Mouse (Mus musculus) C2C12 (cell line): Measurements from ENCODE around the gene Coro1c. TPM values are rescaled to one million over a fixed set of nuclear protein-coding genes. Genes with fewer than 3 reads are reported as not detected.

Experiments used
- H3K27me3 ChIP-seq: one replicate; pipeline ENCODE4 v1.6.1; 2011; ENCODE audit not compliant: control insufficient read depth, insufficient read depth, insufficient read length
- H3K36me3 ChIP-seq: one replicate; pipeline ENCODE4 v1.6.1; 2011; ENCODE audit not compliant: control insufficient read depth, insufficient read depth
- H3K4me3 ChIP-seq: one replicate; pipeline ENCODE4 v1.5.1; 2011; ENCODE audit warnings: mild to moderate bottlenecking, control low read depth; ENCODE audit not compliant: poor library complexity, insufficient read depth, severe bottlenecking
- H3K79me2 ChIP-seq: one replicate; pipeline ENCODE4 v1.6.1; 2011; ENCODE audit not compliant: control insufficient read depth, insufficient read depth
- H3K79me3 ChIP-seq: one replicate; pipeline ENCODE4 v1.6.1; 2011; ENCODE audit warnings: low read depth, control low read depth
- H3ac ChIP-seq: one replicate; pipeline ENCODE3; 2011; ENCODE audit warnings: low read depth; ENCODE audit not compliant: control insufficient read depth, insufficient read length
- CEBPB ChIP-seq: IDR thresholded peaks from one replicate; pipeline ENCODE4 v1.6.1; 2011; ENCODE audit warnings: low read depth, mild to moderate bottlenecking, control low read depth, moderate library complexity
- CTCF ChIP-seq: IDR thresholded peaks from one replicate; pipeline ENCODE4 v1.5.1; 2011; ENCODE audit not compliant: control insufficient read depth, insufficient read depth, insufficient read length
- FOSL1 ChIP-seq: IDR thresholded peaks from one replicate; pipeline ENCODE4 v1.8.0; 2011; ENCODE audit warnings: mild to moderate bottlenecking, low read length; ENCODE audit not compliant: poor library complexity, insufficient read depth, severe bottlenecking
- MAX ChIP-seq: IDR thresholded peaks from one replicate; pipeline ENCODE4 v1.6.1; 2011; ENCODE audit warnings: mild to moderate bottlenecking, control low read depth
- MYOD1 ChIP-seq: IDR thresholded peaks from one replicate; pipeline ENCODE4 v1.6.1; 2011; ENCODE audit warnings: low read depth; ENCODE audit not compliant: control insufficient read depth, insufficient read length
- MYOG ChIP-seq: IDR thresholded peaks from one replicate; pipeline ENCODE4 v1.6.1; 2011; ENCODE audit not compliant: control insufficient read depth, insufficient read length; ENCODE audit errors: extremely low read depth
- USF1 ChIP-seq: IDR thresholded peaks from one replicate; pipeline ENCODE4 v1.6.1; 2011; ENCODE audit warnings: low read depth, mild to moderate bottlenecking, control low read depth, moderate library complexity
- polyA plus RNA-seq: library from polyadenylated mRNA; unstranded; fragments of >200 nt; fragmentation: generic; extraction: Trizol; gene quantifications from one replicate; pipeline ENCODE4 v1.2.1, GENCODE M21; 2012; ENCODE audit warnings: missing spikeins

Coro1c gene
- polyA plus RNA-seq, 1 experiment: 156 TPM

DNA sequence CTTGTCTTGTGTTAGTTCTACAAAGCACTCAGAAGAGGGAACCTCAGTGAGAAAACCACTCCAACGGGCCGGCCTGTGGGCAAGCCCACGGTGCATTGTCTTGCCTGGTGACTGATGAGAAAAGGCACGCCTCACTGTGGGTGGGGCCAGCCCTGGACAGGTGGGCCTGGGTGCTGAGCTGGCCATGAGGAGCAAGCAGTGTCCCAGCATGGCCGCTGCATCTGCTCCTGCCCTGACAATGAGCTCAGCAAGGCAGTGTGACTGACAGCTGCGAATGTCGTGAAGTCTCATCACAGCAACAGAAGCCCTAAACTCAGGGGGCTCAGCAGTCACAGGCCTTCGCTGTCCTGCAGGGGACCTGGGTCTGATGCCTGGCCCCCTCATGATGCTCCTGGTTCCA, 62.9 kb downstream of the Coro1c start:
- TF ChIP-seq MYOD1: no peak
- no peak for TF ChIP-seq FOSL1
- no peak for TF ChIP-seq USF1
- TF ChIP-seq CTCF: no peak
- TF ChIP-seq CEBPB: no peak
- no peak for TF ChIP-seq MAX
- TF ChIP-seq MYOG: no peak
- Histone ChIP-seq H3K27me3 (no peaks in the 10 kb centered on the region), H3K36me3 (peaks cover 80% of the 10 kb centered on the region)

DNA sequence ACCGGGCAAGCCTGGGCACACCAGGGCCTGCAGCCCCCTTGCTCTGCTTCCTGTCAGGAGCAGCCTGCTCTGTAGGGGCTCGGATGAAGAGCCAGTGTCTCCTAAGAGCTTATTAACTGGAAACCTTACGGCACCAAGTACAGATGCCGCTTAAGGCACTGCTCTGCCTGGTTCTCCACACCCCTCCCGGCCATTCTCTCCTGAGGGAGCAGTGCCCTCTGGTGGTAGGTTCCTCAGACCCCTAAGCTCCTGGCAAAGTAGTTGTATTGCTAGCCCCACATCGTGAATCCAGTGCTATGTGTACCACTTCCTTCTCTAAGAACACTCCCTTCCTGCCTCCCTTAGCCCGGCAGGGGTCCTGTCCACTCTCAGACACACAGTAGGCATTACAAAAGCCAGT, 63.8 kb downstream of the Coro1c start:
- Histone ChIP-seq H3K36me3 (peaks cover 76% of the 10 kb centered on the region), H3K27me3 (no peaks in the 10 kb centered on the region)
- TF ChIP-seq CTCF (no peak), MYOD1 (no peak), FOSL1 (no peak), CEBPB (no peak), USF1 (no peak)

More for the DNA sequence above, 62.9 kb downstream of the Coro1c start:
- peaks cover 2% of the 10 kb centered on the region for H3K79me3 ChIP-seq
- H3ac ChIP-seq: no peak overlapping the region
- no peak overlapping the region for H3K4me3 ChIP-seq
- no peaks in the 10 kb centered on the region for H3K79me2 ChIP-seq

DNA sequence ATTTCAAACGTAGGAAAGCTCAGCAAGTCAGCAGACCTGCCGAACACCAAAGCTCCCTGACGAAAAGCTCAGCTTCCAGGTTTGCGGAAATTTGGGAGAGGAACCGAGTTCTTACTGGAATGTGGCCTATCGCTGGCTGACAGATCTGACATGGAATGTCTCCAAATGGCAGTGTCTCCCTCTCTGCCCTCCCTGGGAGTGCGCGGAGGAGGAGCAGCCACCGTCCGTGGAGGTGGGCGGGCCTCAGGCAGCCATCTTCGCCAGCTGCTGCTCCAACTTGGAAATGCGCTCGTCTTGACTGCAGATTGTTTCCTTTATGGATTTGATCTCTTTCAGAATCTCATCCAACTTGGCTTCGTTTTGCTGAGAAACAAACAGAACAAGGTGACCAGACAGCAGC, 64.5 kb downstream of the Coro1c start:
- Histone ChIP-seq H3K79me2 (no peaks in the 10 kb centered on the region), H3K27me3 (no peaks in the 10 kb centered on the region), H3ac (no peak overlapping the region), H3K36me3 (peaks cover 74% of the 10 kb centered on the region), H3K79me3 (no peaks in the 10 kb centered on the region), H3K4me3 (no peak overlapping the region)
- no peak for TF ChIP-seq MYOD1
- no peak for TF ChIP-seq FOSL1
- no peak for TF ChIP-seq MAX
- TF ChIP-seq USF1: no peak
- TF ChIP-seq MYOG: no peak
- TF ChIP-seq CEBPB: no peak
- no peak for TF ChIP-seq CTCF

More for the DNA sequence above, 63.8 kb downstream of the Coro1c start:
- Histone ChIP-seq H3K79me2 (no peaks in the 10 kb centered on the region), H3ac (no peak overlapping the region), H3K79me3 (peaks cover 2% of the 10 kb centered on the region), H3K4me3 (no peak overlapping the region)

DNA sequence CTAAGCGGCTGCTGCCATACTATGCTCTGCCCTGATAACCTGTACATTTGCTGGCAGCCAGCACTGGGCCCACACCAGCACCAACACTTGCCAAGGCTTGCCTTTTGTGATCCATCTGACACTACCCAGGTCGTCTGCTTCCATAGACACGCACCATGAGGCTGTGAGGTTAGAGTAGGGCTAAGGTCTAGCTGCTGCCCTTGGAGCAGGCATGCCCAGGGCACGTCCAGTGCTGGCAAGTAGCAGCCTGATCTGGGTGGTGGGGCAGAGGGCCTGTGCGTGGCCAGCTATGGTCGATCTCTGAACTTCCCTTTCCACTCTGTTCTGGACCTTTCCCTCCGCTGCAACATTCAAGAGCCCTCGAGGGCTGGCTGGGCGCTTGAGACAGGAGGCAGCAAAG, 65.7 kb downstream of the Coro1c start:
- H3K79me2 ChIP-seq: no peaks in the 10 kb centered on the region
- no peaks in the 10 kb centered on the region for H3K27me3 ChIP-seq
- peaks cover 65% of the 10 kb centered on the region for H3K36me3 ChIP-seq
- no peak overlapping the region for H3K4me3 ChIP-seq
- TF ChIP-seq USF1 (no peak), FOSL1 (no peak), MAX (no peak), MYOD1 (no peak), CEBPB (no peak), CTCF (no peak)
- H3ac ChIP-seq: no peak overlapping the region
- H3K79me3 ChIP-seq: no peaks in the 10 kb centered on the region

DNA sequence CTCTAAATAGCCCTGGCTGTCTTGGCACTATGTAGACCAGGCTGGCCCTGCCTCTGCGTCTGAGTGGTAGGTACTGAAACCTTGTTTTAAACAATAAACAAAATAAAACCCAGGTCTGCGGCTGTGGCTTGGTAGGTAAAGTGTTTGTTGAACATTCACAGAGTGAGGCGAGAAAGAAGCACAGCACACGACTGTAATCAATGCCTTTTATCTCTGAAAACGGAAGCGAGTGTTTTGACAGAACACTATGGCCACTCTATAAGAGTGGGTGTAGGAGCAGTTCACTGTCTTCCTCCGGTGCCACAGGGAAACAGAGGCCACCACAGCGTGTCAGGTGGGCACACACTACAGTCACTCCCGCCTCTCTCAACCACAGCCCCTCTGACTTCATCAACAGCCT, 66.3 kb downstream of the Coro1c start:
- Histone ChIP-seq H3K4me3 (no peak overlapping the region), H3K27me3 (no peaks in the 10 kb centered on the region), H3K79me2 (no peaks in the 10 kb centered on the region), H3K79me3 (no peaks in the 10 kb centered on the region), H3K36me3 (peaks cover 62% of the 10 kb centered on the region), H3ac (no peak overlapping the region)
- no peak for TF ChIP-seq MAX
- TF ChIP-seq USF1: no peak
- no peak for TF ChIP-seq FOSL1
- TF ChIP-seq MYOG: no peak
- TF ChIP-seq MYOD1: no peak
- TF ChIP-seq CEBPB: no peak
- TF ChIP-seq CTCF: no peak
